Mouse (Mus musculus) T-cell, adult 2 months (primary cell): ENCODE measurements around the gene Tex33.

ENCODE experiments used
- DNase-seq: peaks from one replicate; pipeline ENCODE4 v3.0.0; 2022; ENCODE audit warnings: low spot score

Tex33 gene

GRCm38 (mm10) chr15:78414157-78414556 is 18.4 kb upstream of the Tex33 start:
- DNase-seq: no peak

- DNase-seq: no peak
Measured at GRCm38 (mm10) chr15:78413719-78414117, 18.0 kb upstream of the Tex33 start.

- DNase-seq: no peak
Measured at GRCm38 (mm10) chr15:78413083-78413718, 17.5 kb upstream of the Tex33 start.

- DNase-seq: no peak
Measured at GRCm38 (mm10) chr15:78409570-78410052, 13.9 kb upstream of the Tex33 start.

- peak; percentile 84 for DNase-seq
Measured at GRCm38 (mm10) chr15:78406293-78406934, 10.7 kb upstream of the Tex33 start, which contains the start of gene Mpst. Gene Mpst, plus strand, starts transcription at chr15:78406416.

GRCm38 (mm10) chr15:78405517-78406211 is 10.0 kb upstream of the Tex33 start, which contains the start of gene Tst:
Gene Tst, minus strand, starts transcription at chr15:78405907.
- DNase-seq: peak; percentile 55

GRCm38 (mm10) chr15:78405098-78405497 is 9.4 kb upstream of the Tex33 start:
- no peak for DNase-seq

- no peak for DNase-seq
Measured at GRCm38 (mm10) chr15:78403896-78404295, 8.2 kb upstream of the Tex33 start.

- no peak for DNase-seq
Measured at GRCm38 (mm10) chr15:78403301-78403741, 7.6 kb upstream of the Tex33 start.

GRCm38 (mm10) chr15:78402423-78402822 is 6.7 kb upstream of the Tex33 start:
- DNase-seq: no peak

GRCm38 (mm10) chr15:78401921-78402320 is 6.2 kb upstream of the Tex33 start:
- DNase-seq: no peak

- no peak for DNase-seq
Measured at GRCm38 (mm10) chr15:78401345-78401744, 5.6 kb upstream of the Tex33 start.

- DNase-seq: peak; percentile 4
Measured at GRCm38 (mm10) chr15:78390855-78391254, 4.9 kb downstream of the Tex33 start.

- DNase-seq: no peak
Measured at GRCm38 (mm10) chr15:78385564-78385963, 10.1 kb downstream of the Tex33 start.

- DNase-seq: no peak
Measured at GRCm38 (mm10) chr15:78384220-78385116, 11.2 kb downstream of the Tex33 start.

GRCm38 (mm10) chr15:78383450-78384219 is 12.1 kb downstream of the Tex33 start:
- no peak for DNase-seq

GRCm38 (mm10) chr15:78382115-78382514 is 13.6 kb downstream of the Tex33 start:
- no peak for DNase-seq

- no peak for DNase-seq
Measured at GRCm38 (mm10) chr15:78380741-78381140, 15.0 kb downstream of the Tex33 start.

- DNase-seq: no peak
Measured at GRCm38 (mm10) chr15:78380208-78380607, 15.5 kb downstream of the Tex33 start.

- DNase-seq: no peak
Measured at GRCm38 (mm10) chr15:78378556-78378955, 17.2 kb downstream of the Tex33 start.

GRCm38 (mm10) chr15:78377859-78378258 is 17.9 kb downstream of the Tex33 start:
- no peak for DNase-seq
